Mouse (Mus musculus): ENCODE measurements at regions not wholly inside any gene's neighbourhood (a gene's known extent, or its start where the extent isn't known, plus 50 kb on each side); places are given as distances from the start of the nearest gene placed in this dataset.
A peak's percentile ranks its signal among the peaks of the same experiment; 100 is the strongest.

DNA sequence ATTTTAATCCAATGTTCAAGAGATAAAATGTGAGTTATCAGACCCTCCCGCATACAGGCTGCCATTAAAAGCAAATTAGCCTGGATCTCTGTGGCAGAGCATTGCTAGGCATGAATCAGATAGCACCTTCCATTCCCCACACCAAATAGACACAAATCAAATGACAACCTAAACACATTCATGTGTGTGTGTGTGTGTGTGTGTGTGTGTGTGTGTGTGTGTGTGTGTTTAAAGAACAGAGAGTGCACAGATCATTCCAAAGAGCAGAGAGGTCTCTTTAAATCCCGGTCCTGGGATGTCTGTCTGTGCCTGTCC, 226.5 kb upstream of the Arrdc4 start:
- no peak overlapping the region for H3K9ac ChIP-seq (ENCODE audit: low read depth, low read length)
- H3K9me3 ChIP-seq (replicated peaks; ENCODE audit: low read length) = no peaks in the 10 kb centered on the region
- 0 out of 2 replicates have a peak, but pooled peaks cover 5% of the 10 kb centered on the region for H3K4me1 ChIP-seq (replicated peaks; ENCODE audit: insufficient read depth, low read length)
- H3K4me2 ChIP-seq (ENCODE audit: low read length) = no peak overlapping the region
- no peak overlapping the region for H3K4me3 ChIP-seq (replicated peaks; ENCODE audit: low read depth, low read length)
- H3K27me3 ChIP-seq (ENCODE audit: insufficient read depth, low read length) = no peaks in the 10 kb centered on the region
- H3K36me3 ChIP-seq (ENCODE audit: insufficient read depth, low read length) = no peaks in the 10 kb centered on the region
- no peak for TF ChIP-seq CTCF (IDR thresholded peaks at IDR 0.05; ENCODE audit: low read depth)
- ATAC-seq (replicated peaks; ENCODE audit: low FRiP score, low read depth) (no peak), DNase-seq (ENCODE audit: low spot score) (no peak)
- H3K27ac ChIP-seq = no peak overlapping the region
- WGBS = 33% methylated on average over 2 of the region's 2 CpGs

DNA sequence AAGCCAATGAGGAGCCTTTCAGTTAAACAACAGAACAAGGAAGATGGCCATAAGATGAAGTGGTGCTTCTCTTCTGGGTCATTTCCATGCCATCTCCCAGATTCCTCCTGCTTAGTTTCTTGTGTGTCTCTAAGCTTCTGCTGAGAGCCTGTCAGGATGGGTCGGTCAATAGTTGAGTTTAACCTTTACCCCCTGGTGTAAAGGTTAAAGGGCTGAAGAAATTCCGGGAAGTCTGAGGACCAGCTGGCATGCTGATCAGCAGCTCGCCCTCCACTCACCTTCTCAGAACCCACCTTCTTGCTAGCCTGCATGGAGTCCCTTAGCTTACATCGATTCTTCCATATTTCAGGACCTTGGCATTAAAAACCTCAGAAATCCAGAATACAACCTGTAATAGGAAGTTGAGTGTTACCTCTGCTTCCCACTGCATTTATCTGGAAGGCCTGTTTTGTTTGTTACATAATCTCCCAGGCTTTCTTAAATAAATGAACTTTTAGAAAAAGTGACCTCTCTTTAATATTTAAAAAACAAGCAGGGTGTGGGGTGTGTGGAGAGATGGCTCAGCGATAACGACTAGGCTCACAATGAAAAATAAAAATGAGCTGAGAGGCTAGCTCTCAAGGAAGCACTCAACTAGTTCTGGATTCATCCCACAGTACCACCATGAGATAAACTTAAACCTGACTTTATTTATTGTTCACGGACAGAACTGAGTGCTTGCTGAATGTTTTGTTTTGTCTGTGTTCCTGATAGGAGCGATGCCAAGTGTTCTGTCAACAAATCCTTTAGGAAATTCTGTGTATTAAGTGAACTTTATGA, 225.9 kb upstream of the Arrdc4 start:
- H3K36me3 ChIP-seq (ENCODE audit: insufficient read depth, low read length) = no peaks in the 10 kb centered on the region
- no peak overlapping the region for H3K27ac ChIP-seq
- no peak overlapping the region for H3K4me2 ChIP-seq (ENCODE audit: low read length)
- no peak overlapping the region for H3K4me3 ChIP-seq (replicated peaks; ENCODE audit: low read depth, low read length)
- TF ChIP-seq CTCF (IDR thresholded peaks at IDR 0.05; ENCODE audit: low read depth) = no peak
- DNase-seq (ENCODE audit: low spot score) (no peak), ATAC-seq (replicated peaks; ENCODE audit: low FRiP score, low read depth) (no peak)
- H3K9ac ChIP-seq (ENCODE audit: low read depth, low read length) = no peak overlapping the region
- WGBS = 60% methylated on average over 8 of the region's 8 CpGs
- 0 out of 2 replicates have a peak, but pooled peaks cover 2% of the 10 kb centered on the region for H3K4me1 ChIP-seq (replicated peaks; ENCODE audit: insufficient read depth, low read length)
- no peaks in the 10 kb centered on the region for H3K9me3 ChIP-seq (replicated peaks; ENCODE audit: low read length)
- H3K27me3 ChIP-seq (ENCODE audit: insufficient read depth, low read length) = no peaks in the 10 kb centered on the region

DNA sequence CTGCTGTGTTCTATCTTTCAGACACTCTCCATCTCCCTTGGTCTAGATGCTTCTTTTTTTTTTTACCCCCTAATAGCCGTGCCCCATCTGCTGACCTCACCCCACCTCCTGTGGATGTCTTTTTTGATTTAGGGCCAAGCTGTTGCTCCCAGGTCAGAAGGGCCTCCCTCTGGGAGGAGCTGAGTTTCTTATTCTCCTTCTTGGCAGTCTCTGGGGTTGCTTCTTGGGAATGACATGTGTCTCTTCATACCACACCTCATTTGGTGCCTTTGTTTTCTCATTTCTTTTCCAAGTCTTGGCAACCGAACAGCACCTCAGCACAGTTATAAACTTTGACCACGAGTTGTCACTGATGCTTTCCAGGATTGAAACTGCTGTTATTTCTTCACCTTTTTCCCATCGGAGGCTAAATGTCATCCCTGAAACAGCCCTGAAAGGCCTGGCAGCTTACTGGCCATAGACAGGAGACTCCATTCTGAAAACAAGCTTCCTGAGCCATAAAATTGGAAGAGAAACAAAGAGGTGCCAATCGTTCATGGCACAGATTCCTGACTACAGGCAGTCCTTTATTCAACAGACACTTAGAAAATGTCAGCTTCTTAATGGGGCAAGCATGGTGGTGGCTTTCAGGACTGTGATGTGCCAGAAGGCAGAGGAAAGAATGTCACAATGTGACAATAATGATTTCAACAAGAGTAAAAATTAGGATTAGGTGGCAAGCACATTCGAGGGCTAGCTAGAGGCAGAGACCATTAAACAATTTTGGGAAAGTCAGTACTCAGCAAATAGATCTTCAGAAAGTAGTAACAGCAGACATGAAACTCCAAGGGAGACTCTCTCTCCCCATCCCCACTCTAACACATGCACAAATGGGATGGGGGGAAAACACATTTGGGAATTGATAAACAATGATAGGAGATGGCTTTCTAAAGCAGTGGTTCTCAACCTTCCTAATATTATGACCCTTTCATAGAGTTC, 197.1 kb upstream of the Arrdc4 start:
- Histone ChIP-seq H3K27ac (no peak overlapping the region), H3K4me1 (replicated peaks; ENCODE audit: insufficient read depth, low read length) (no peaks in the 10 kb centered on the region), H3K9me3 (replicated peaks; ENCODE audit: low read length) (no peaks in the 10 kb centered on the region), H3K27me3 (ENCODE audit: insufficient read depth, low read length) (no peaks in the 10 kb centered on the region), H3K4me2 (ENCODE audit: low read length) (no peak overlapping the region), H3K4me3 (replicated peaks; ENCODE audit: low read depth, low read length) (no peak overlapping the region), H3K9ac (ENCODE audit: low read depth, low read length) (no peak overlapping the region), H3K36me3 (ENCODE audit: insufficient read depth, low read length) (no peaks in the 10 kb centered on the region)
- no peak for TF ChIP-seq CTCF (IDR thresholded peaks at IDR 0.05; ENCODE audit: low read depth)
- no peak for DNase-seq (ENCODE audit: low spot score)
- no peak for ATAC-seq (replicated peaks; ENCODE audit: low FRiP score, low read depth)
- 22% methylated on average over 6 of the region's 6 CpGs for WGBS

DNA sequence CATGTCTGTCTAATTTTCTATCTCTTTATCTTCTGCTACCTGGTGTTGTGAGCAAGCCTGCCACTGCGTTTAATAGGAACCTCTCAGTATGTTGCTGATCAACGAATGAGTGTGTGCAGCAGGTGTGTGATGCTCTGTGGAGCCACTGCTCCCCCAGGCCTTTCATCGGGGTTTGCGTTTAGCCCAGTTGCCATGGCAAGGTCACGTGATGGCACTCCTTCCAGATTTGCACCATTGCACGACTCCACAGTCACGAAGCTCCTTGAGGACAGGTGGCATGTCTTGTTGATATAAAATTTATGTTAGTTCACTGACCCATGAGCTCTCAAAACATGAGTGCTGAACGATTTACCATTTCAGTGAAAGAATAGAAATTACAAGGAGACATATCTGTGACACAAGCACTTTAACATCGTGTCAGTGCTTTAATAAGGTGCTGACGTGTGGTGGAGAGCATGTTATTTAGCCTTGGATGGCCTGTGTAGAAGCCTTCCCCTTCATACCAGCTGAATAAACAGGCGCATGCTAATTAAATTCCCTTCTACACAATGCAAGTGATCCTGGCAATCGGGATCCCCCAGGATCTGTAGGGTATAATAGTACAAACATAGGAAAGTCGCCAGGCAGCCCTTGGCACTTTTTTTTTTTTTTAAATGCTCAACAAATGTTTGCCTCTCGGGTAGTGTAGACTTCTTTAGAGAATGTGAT, 181.7 kb upstream of the Arrdc4 start:
- no peak for TF ChIP-seq CTCF (IDR thresholded peaks at IDR 0.05; ENCODE audit: low read depth)
- Histone ChIP-seq H3K4me2 (ENCODE audit: low read length) (no peak overlapping the region), H3K36me3 (ENCODE audit: insufficient read depth, low read length) (no peaks in the 10 kb centered on the region), H3K4me3 (replicated peaks; ENCODE audit: low read depth, low read length) (no peak overlapping the region), H3K9ac (ENCODE audit: low read depth, low read length) (no peak overlapping the region), H3K27me3 (ENCODE audit: insufficient read depth, low read length) (no peaks in the 10 kb centered on the region), H3K9me3 (replicated peaks; ENCODE audit: low read length) (no peaks in the 10 kb centered on the region), H3K4me1 (replicated peaks; ENCODE audit: insufficient read depth, low read length) (0 out of 2 replicates have a peak, but pooled peaks cover 4% of the 10 kb centered on the region), H3K27ac (no peak overlapping the region)
- 23% methylated on average over 14 of the region's 14 CpGs for WGBS
- peak; percentile 73 for DNase-seq (ENCODE audit: low spot score)
- peak; percentile 54; the same call in 1 of the 2 replicates for ATAC-seq (replicated peaks; ENCODE audit: low FRiP score, low read depth)

DNA sequence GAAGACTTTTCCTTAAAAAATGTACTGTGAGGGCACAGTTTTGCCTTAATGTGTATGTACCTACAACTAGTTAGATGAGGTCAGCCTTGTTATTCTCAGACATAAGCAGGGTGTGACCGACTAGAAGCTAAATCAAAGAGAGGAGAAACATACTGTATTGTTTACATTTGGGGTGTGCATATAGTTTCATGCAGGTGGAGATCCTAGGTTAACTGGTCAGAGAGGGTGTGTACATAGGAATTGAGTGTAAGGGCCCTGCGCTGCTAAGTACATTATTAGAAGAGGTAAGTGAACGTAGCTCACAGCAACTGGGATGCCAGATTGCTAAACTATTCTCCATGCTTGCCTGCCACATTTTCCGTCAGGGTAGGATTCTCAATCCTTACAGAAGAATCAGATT, 180.6 kb upstream of the Arrdc4 start:
- 88% methylated on average over 4 of the region's 4 CpGs for WGBS
- DNase-seq (ENCODE audit: low spot score) (no peak), ATAC-seq (replicated peaks; ENCODE audit: low FRiP score, low read depth) (no peak)
- no peaks in the 10 kb centered on the region for H3K9me3 ChIP-seq (replicated peaks; ENCODE audit: low read length)
- H3K27me3 ChIP-seq (ENCODE audit: insufficient read depth, low read length) = no peaks in the 10 kb centered on the region
- H3K36me3 ChIP-seq (ENCODE audit: insufficient read depth, low read length) = no peaks in the 10 kb centered on the region
- no peak overlapping the region for H3K27ac ChIP-seq
- H3K4me2 ChIP-seq (ENCODE audit: low read length) = no peak overlapping the region
- H3K9ac ChIP-seq (ENCODE audit: low read depth, low read length) = no peak overlapping the region
- no peak for TF ChIP-seq CTCF (IDR thresholded peaks at IDR 0.05; ENCODE audit: low read depth)
- 0 out of 2 replicates have a peak, but pooled peaks cover 4% of the 10 kb centered on the region for H3K4me1 ChIP-seq (replicated peaks; ENCODE audit: insufficient read depth, low read length)
- H3K4me3 ChIP-seq (replicated peaks; ENCODE audit: low read depth, low read length) = no peak overlapping the region

DNA sequence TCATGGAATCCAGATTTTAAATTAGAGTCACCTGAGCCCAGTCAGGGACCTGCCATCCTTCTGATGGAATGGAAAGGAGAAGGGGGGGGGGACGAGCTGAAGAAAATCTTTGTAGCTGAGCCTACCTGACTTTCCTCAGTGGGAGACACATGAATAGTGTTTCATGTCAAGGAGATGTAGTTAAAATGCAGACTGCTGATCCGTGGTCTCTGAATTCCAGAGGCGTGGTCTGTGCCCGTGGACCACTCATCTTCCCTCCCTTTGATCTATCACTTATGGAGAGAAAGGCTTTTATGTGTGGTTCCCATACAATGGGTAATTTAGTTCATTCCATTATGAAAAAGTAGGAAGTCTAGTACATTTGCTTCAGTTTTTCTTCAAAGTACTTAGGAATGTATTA, 176.6 kb upstream of the Arrdc4 start:
- no peak for DNase-seq (ENCODE audit: low spot score)
- no peaks in the 10 kb centered on the region for H3K36me3 ChIP-seq (ENCODE audit: insufficient read depth, low read length)
- 41% methylated on average over 4 of the region's 4 CpGs for WGBS
- no peak for ATAC-seq (replicated peaks; ENCODE audit: low FRiP score, low read depth)
- H3K27ac ChIP-seq = no peak overlapping the region
- H3K27me3 ChIP-seq (ENCODE audit: insufficient read depth, low read length) = no peaks in the 10 kb centered on the region
- TF ChIP-seq CTCF (IDR thresholded peaks at IDR 0.05; ENCODE audit: low read depth) = no peak
- no peak overlapping the region for H3K4me2 ChIP-seq (ENCODE audit: low read length)
- no peaks in the 10 kb centered on the region for H3K9me3 ChIP-seq (replicated peaks; ENCODE audit: low read length)
- H3K4me3 ChIP-seq (replicated peaks; ENCODE audit: low read depth, low read length) = no peak overlapping the region
- H3K9ac ChIP-seq (ENCODE audit: low read depth, low read length) = no peak overlapping the region
- no peaks in the 10 kb centered on the region for H3K4me1 ChIP-seq (replicated peaks; ENCODE audit: insufficient read depth, low read length)

Measured in kidney, postnatal 0 days (tissue).